Mouse (Mus musculus) olfactory bulb, adult 2 months (tissue): Measurements from ENCODE around the gene Htr6. TPM values are rescaled to one million over a fixed set of nuclear protein-coding genes. Genes with fewer than 3 reads are reported as not detected.

ENCODE experiments used
- H3K27ac ChIP-seq: fragments of 200-500 bp; 2 replicates; pipeline ENCODE4 v1.5.1; 2012; ENCODE audit warnings: low read depth, low read length; ENCODE audit not compliant: insufficient read depth
- H3K4me1 ChIP-seq: fragments of 200-500 bp; 2 replicates; pipeline ENCODE4 v1.6.1; 2012; ENCODE audit warnings: low read length; ENCODE audit not compliant: control insufficient read depth, insufficient read depth
- H3K4me3 ChIP-seq: fragments of 200-500 bp; 2 replicates; pipeline ENCODE4 v1.5.1; 2012; ENCODE audit warnings: mild to moderate bottlenecking, low read depth, low read length, moderate library complexity; ENCODE audit not compliant: insufficient read depth
- CTCF ChIP-seq: fragments of 200-500 bp; IDR thresholded peaks from 2 replicates; pipeline ENCODE4 v1.5.1; 2012; ENCODE audit warnings: low read depth, mild to moderate bottlenecking, low read length, moderate library complexity; ENCODE audit not compliant: insufficient read depth
- POLR2A ChIP-seq: fragments of 200-500 bp; IDR thresholded peaks from 2 replicates; pipeline ENCODE4 v1.6.1; 2012; ENCODE audit warnings: mild to moderate bottlenecking, low read depth, low read length, moderate library complexity; ENCODE audit not compliant: insufficient read depth
- WGBS: fragments of 180-500 bp; shearing (Covaris S2); methylation state at CpG from one replicate; pipeline ENCODE4 v1.1.7; 2018; 5-methylcytosine and 5-hydroxymethylcytosine counted together
- polyA plus RNA-seq: library from polyadenylated mRNA; stranded (reverse); fragments of >200 nt; gene quantifications from 2 replicates; pipeline ENCODE4 v1.2.4, GENCODE M21; 2012; ENCODE audit warnings: low replicate concordance; ENCODE audit not compliant: missing spikeins, insufficient read depth, insufficient read length

Htr6 gene
- polyA plus RNA-seq, 1 experiment: not detected

- peaks cover 8% of the 10 kb centered on the region for H3K4me1 ChIP-seq
- no peak overlapping the region for H3K4me3 ChIP-seq
- TF ChIP-seq CTCF (no peak), POLR2A (no peak)
- 34% methylated on average over 3 of the region's 3 CpGs for WGBS
- 0 out of 2 replicates have a peak overlapping the region, but pooled peaks have one; percentile 20 for H3K27ac ChIP-seq
Observed at GRCm38 (mm10) chr4:139110858-139111257, 35.5 kb upstream of the Htr6 start.

- 100% methylated on average over 1 of the region's 1 CpGs for WGBS
- Histone ChIP-seq H3K4me1 (peaks cover 17% of the 10 kb centered on the region), H3K27ac (no peak overlapping the region), H3K4me3 (no peak overlapping the region)
- TF ChIP-seq POLR2A (no peak), CTCF (no peak)
Observed at GRCm38 (mm10) chr4:139105453-139105852, 30.1 kb upstream of the Htr6 start.

DNA sequence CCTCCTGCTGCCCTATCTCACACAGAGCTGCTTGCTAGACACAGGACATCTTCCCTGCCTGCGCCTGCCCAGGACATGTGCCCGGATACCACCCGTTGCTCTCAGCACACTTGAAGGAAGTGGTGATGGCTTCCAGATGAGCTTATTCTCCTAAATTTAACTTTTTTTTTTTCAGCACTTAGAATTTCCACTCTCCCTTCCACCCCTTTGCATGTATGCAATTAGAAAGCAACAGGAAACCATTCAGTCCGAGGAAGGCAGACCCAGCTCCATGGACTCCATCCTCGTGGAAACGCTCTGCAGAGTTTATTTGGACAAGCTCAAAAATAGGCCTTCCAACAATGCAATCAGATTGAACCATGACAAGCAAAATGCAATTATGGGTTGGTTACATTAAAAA lies 26.2 kb upstream of the Htr6 start:
- peaks cover 15% of the 10 kb centered on the region for H3K4me1 ChIP-seq
- no peak overlapping the region for H3K4me3 ChIP-seq
- 60% methylated on average over 6 of the region's 6 CpGs for WGBS
- TF ChIP-seq CTCF: no peak
- no peak for TF ChIP-seq POLR2A
- peak overlapping the region; percentile 5; the same call in 1 of the 2 replicates for H3K27ac ChIP-seq

GRCm38 (mm10) chr4:139100326-139100725 lies 25.0 kb upstream of the Htr6 start:
- 69% methylated on average over 8 of the region's 8 CpGs for WGBS
- no peak for TF ChIP-seq CTCF
- TF ChIP-seq POLR2A: no peak
- no peak overlapping the region for H3K4me3 ChIP-seq
- H3K4me1 ChIP-seq: peaks cover 15% of the 10 kb centered on the region
- no peak overlapping the region for H3K27ac ChIP-seq

- Histone ChIP-seq H3K27ac (no peak overlapping the region), H3K4me3 (no peak overlapping the region), H3K4me1 (peaks cover 15% of the 10 kb centered on the region)
- no peak for TF ChIP-seq CTCF
- no peak for TF ChIP-seq POLR2A
- 36% methylated on average over 5 of the region's 5 CpGs for WGBS
Observed at GRCm38 (mm10) chr4:139096201-139096600, 20.8 kb upstream of the Htr6 start.

GRCm38 (mm10) chr4:139095406-139095805 lies 20.0 kb upstream of the Htr6 start:
- Histone ChIP-seq H3K4me3 (no peak overlapping the region), H3K4me1 (peaks cover 14% of the 10 kb centered on the region), H3K27ac (no peak overlapping the region)
- WGBS: 58% methylated on average over 1 of the region's 1 CpGs
- TF ChIP-seq CTCF (no peak), POLR2A (no peak)

GRCm38 (mm10) chr4:139093196-139093530 lies 17.8 kb upstream of the Htr6 start:
- peak overlapping the region; percentile 45 for H3K4me3 ChIP-seq
- TF ChIP-seq CTCF (no peak), POLR2A (no peak)
- 38% methylated on average over 13 of the region's 13 CpGs for WGBS
- no peak overlapping the region for H3K27ac ChIP-seq
- peaks cover 14% of the 10 kb centered on the region for H3K4me1 ChIP-seq

DNA sequence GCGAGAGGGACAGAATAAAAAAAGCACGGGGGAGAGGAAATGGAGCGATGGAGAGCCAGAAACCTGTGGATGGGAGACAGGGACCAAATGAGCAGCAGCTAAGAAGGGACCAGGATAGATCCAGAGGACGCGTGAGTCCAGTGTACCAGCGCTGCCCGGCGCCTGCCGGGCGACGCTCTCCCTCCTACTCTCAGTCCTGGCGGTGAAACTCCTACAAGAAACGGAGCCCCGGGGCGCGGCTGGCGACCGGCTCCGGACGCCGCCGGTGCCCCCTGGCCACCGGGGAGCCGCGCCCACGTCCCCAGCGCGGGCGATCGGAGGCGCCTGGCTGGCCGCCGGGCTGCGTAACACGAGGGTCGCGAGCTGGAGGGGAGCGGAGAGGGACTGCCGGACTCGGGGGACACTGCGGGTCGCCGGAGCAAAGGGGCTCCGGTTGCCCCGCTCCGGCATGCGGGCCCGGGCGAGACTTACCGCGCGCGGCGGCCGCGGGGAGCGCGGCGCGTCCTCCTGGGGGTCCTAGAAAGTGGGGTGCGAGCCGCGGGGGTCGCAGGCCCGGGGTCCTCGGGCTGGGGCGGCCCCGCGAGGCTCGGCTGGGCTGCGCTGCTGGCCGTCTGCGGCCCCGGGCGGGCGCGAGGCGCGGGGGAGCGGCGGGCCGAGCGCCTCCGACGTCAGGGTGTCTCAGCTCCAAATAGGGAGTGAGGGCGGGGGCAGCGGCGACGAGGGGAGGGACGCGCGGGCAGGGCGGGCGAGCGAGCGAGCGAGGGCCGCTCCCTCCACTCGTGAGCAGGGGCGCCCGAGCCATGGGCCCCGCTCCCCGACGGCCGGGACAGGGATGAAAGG lies 17.2 kb upstream of the Htr6 start, which contains the start of gene Nbl1:
Gene Nbl1, minus strand, starts transcription at position 638 of the 840 bp plus-strand sequence.
- WGBS: under 1% methylated on average over 93 of the region's 105 CpGs
- 0 out of 2 replicates have a peak, but pooled peaks have one; percentile 7 for TF ChIP-seq POLR2A
- no peak for TF ChIP-seq CTCF
- H3K27ac ChIP-seq: no peak within 1 kb of the TSS
- H3K4me1 ChIP-seq: peaks cover 14% of the 10 kb centered on the region
- H3K4me3 ChIP-seq: peak within 1 kb of the TSS; percentile 45

GRCm38 (mm10) chr4:139091478-139092355 lies 16.3 kb upstream of the Htr6 start:
- TF ChIP-seq CTCF (no peak), POLR2A (no peak)
- H3K27ac ChIP-seq: no peak overlapping the region
- peak overlapping the region; percentile 45 for H3K4me3 ChIP-seq
- WGBS: 7% methylated on average over 28 of the region's 28 CpGs
- H3K4me1 ChIP-seq: peaks cover 14% of the 10 kb centered on the region
